ENCODE assay signal across 8 mouse cellular contexts in genomic region chr9:83576689-83577057, GRCm38 (mm10). TPM values are rescaled to one million over a fixed set of nuclear protein-coding genes. Genes with fewer than 3 reads are reported as not detected.
A peak's percentile ranks its signal among the peaks of the same experiment; 100 is the strongest.
DNase-seq lines count a peak whose midpoint lies in the region; ATAC-seq and TF ChIP-seq lines count a peak whose summit lies in the region.

No protein-coding gene starts in this region.

- no peaks in the 10 kb centered on the region for H3K9me3 ChIP-seq in lung, embryonic 14.5 days (ENCODE audit: low read depth, low read length)
- H3K9me3 ChIP-seq in midbrain, embryonic 10.5 days (replicated peaks): no peaks in the 10 kb centered on the region

- H3K4me2 ChIP-seq in lung, embryonic 14.5 days: no peak overlapping the region

- peaks cover 20% of the 10 kb centered on the region for H3K4me1 ChIP-seq in lung, embryonic 14.5 days (ENCODE audit: insufficient read depth)
- no peaks in the 10 kb centered on the region for H3K4me1 ChIP-seq in cortical plate, adult 2 months (ENCODE audit: control insufficient read depth, insufficient read depth, low read length)
- peaks cover 20% of the 10 kb centered on the region for H3K4me1 ChIP-seq in midbrain, embryonic 10.5 days

- no peak overlapping the region for H3K9ac ChIP-seq in lung, embryonic 14.5 days

- no peaks in the 10 kb centered on the region for H3K27me3 ChIP-seq in lung, embryonic 14.5 days (ENCODE audit: insufficient read depth, low read length)
- no peaks in the 10 kb centered on the region for H3K27me3 ChIP-seq in midbrain, embryonic 10.5 days (ENCODE audit: low read depth, poor library complexity, severe bottlenecking)

- 17% methylated on average over 3 of the region's 3 CpGs for WGBS in lung, embryonic 14.5 days
- WGBS in midbrain, embryonic 10.5 days: 36% methylated on average over 3 of the region's 3 CpGs

- peak; percentile 75 for ATAC-seq in lung, embryonic 14.5 days (ENCODE audit: insufficient read depth)

- H3K4me3 ChIP-seq in lung, embryonic 14.5 days (ENCODE audit: low read depth, low read length): no peak overlapping the region
- H3K4me3 ChIP-seq in cortical plate, adult 2 months (ENCODE audit: insufficient read depth, low read length): no peak overlapping the region
- no peak overlapping the region for H3K4me3 ChIP-seq in midbrain, embryonic 10.5 days

- H3K36me3 ChIP-seq in lung, embryonic 14.5 days (ENCODE audit: insufficient read depth): 0 out of 2 replicates have a peak, but pooled peaks cover 5% of the 10 kb centered on the region
- H3K36me3 ChIP-seq in midbrain, embryonic 10.5 days: no peaks in the 10 kb centered on the region

- peak overlapping the region; percentile 42; the same call in 1 of the 2 replicates for H3K27ac ChIP-seq in lung, embryonic 14.5 days (ENCODE audit: low read depth)
- no peak overlapping the region for H3K27ac ChIP-seq in cortical plate, adult 2 months (ENCODE audit: insufficient read depth, low read length)
- no peak overlapping the region for H3K27ac ChIP-seq in midbrain, embryonic 10.5 days (replicated peaks)

- DNase-seq in lung, embryonic 14.5 days: peak; percentile 86
- no peak for DNase-seq in lung, postnatal 25 days (ENCODE audit: low spot score)
- peak; percentile 29 for DNase-seq in ZHBTc4 (ENCODE audit: low read depth, low spot score)
- peak; percentile 61 for DNase-seq in induced T-regulatory cell, adult 2 months (ENCODE audit: low read depth)
- peak; percentile 31 for DNase-seq in midbrain, embryonic 10.5 days (ENCODE audit: low spot score)
- DNase-seq in gastrocnemius, postnatal 25 days: no peak
- no peak for DNase-seq in urinary bladder, postnatal 10 days (ENCODE audit: low spot score)

- TF ChIP-seq POLR2A in cortical plate, adult 2 months (IDR thresholded peaks at IDR 0.05; ENCODE audit: extremely low read depth, insufficient read depth, low read length): no peak

- TF ChIP-seq CTCF in lung, embryonic 14.5 days (IDR thresholded peaks at IDR 0.05; ENCODE audit: low read depth): peak; percentile 86
- TF ChIP-seq CTCF in cortical plate, adult 2 months (IDR thresholded peaks at IDR 0.05; ENCODE audit: extremely low read depth, insufficient read depth, low read length): peak; percentile 79

RNA-seq across cellular contexts. Expression of gene Sh3bgrl2, which starts 28.5 kb away (rescaled TPM):
- polyA plus RNA-seq in lung, embryonic 14.5 days (2014; fragmentation: Nextera tagmentation; extraction: Ambion mirVana): 56.7 and 59.4 TPM in 2 replicates
- 13.8 and 14.3 TPM in 2 replicates for polyA plus RNA-seq in cortical plate, adult 2 months (2012; rRNA removed)
- 8.5 and 11.0 TPM in 2 replicates for polyA plus RNA-seq in midbrain, embryonic 10.5 days (2016; fragmentation: Nextera tagmentation; extraction: Ambion mirVana)
- total RNA-seq in gastrocnemius, postnatal 25 days (2021): 1 to 10 TPM; 1.4 to 1.9 TPM

Comparison
In these comparisons a context has a peak if more than half of its experiments do, and no peak if none do; other contexts are left out.
1. DNase-seq: peak in lung, embryonic 14.5 days (single experiment), ZHBTc4 (single experiment), induced T-regulatory cell, adult 2 months (single experiment) and midbrain, embryonic 10.5 days (single experiment); none in lung, postnatal 25 days (single experiment), gastrocnemius, postnatal 25 days (single experiment) and urinary bladder, postnatal 10 days (single experiment).